Mouse (Mus musculus) MEL (cell line): ENCODE measurements around the gene 1700025G04Rik.

Source experiments
- CTCF ChIP-seq, 3 experiments: IDR thresholded peaks in 2 of 3; conservative IDR thresholded peaks in 1 of 3; 2 replicates each; pipeline ENCODE4 v1.5.1; 2011 to 2012; ENCODE audit warnings: low read length in 3 of 3, low read depth in 2 of 3, mild to moderate bottlenecking in 2 of 3, improper control_type of control experiment in 1 of 3, inconsistent platforms in 1 of 3, mixed read lengths in 1 of 3, moderate library complexity in 1 of 3; ENCODE audit not compliant: control insufficient read depth in 1 of 3, insufficient read depth in 1 of 3, poor library complexity in 1 of 3, severe bottlenecking in 1 of 3
- EP300 ChIP-seq, 2 experiments: IDR thresholded peaks; 2 replicates each; pipeline ENCODE4 v1.6.1; 2011; ENCODE audit warnings: improper control_type of control experiment in 2 of 2, low read length in 2 of 2, low read depth in 1 of 2, mild to moderate bottlenecking in 1 of 2
- ETS1 ChIP-seq: IDR thresholded peaks from 2 replicates; pipeline ENCODE4 v1.6.1; 2012; ENCODE audit warnings: low read depth, mild to moderate bottlenecking, inconsistent platforms, low read length, improper control_type of control experiment, moderate library complexity
- GABPA ChIP-seq: IDR thresholded peaks from 2 replicates; pipeline ENCODE4 v1.6.1; 2012; ENCODE audit warnings: low read depth, mild to moderate bottlenecking, inconsistent platforms, low read length, improper control_type of control experiment, moderate library complexity
- KAT2A ChIP-seq: conservative IDR thresholded peaks from 2 replicates; pipeline ENCODE4 v1.6.1; 2012; ENCODE audit warnings: low read depth, low read length, improper control_type of control experiment, inconsistent platforms
- MAX ChIP-seq: IDR thresholded peaks from 2 replicates; pipeline ENCODE4 v1.6.1; 2011; ENCODE audit warnings: low read length, improper control_type of control experiment
- MEF2A ChIP-seq: IDR thresholded peaks from 2 replicates; pipeline ENCODE4 v1.6.1; 2014; ENCODE audit warnings: low read depth, mild to moderate bottlenecking, inconsistent platforms, low read length, improper control_type of control experiment; ENCODE audit not compliant: poor library complexity, insufficient replicate concordance, severe bottlenecking; ENCODE audit errors: extremely low read depth
- POLR2A ChIP-seq, 2 experiments: IDR thresholded peaks; 2 replicates each; pipeline ENCODE4 v1.6.1; 2011 to 2012; ENCODE audit warnings: low read length in 2 of 2, mild to moderate bottlenecking in 2 of 2, control low read depth in 1 of 2, improper control_type of control experiment in 1 of 2, low read depth in 1 of 2, moderate library complexity in 1 of 2; ENCODE audit not compliant: control insufficient read depth in 1 of 2, insufficient read depth in 1 of 2, poor library complexity in 1 of 2
- SMC3 ChIP-seq: IDR thresholded peaks from 2 replicates; pipeline ENCODE4 v1.6.1; 2011; ENCODE audit warnings: low read depth, low read length, improper control_type of control experiment
- TAL1 ChIP-seq: IDR thresholded peaks from 2 replicates; pipeline ENCODE4 v1.6.1; 2012; ENCODE audit warnings: mild to moderate bottlenecking, inconsistent platforms, low read length, moderate library complexity, mixed read lengths
- TCF12 ChIP-seq: IDR thresholded peaks from 2 replicates; pipeline ENCODE4 v1.6.1; 2014; ENCODE audit warnings: low read depth, mild to moderate bottlenecking, inconsistent platforms, low read length, improper control_type of control experiment, moderate library complexity
- UBTF ChIP-seq: IDR thresholded peaks from 2 replicates; pipeline ENCODE4 v1.6.1; 2012; ENCODE audit warnings: low read depth, mild to moderate bottlenecking, inconsistent platforms, low read length, improper control_type of control experiment, moderate library complexity, borderline replicate concordance; ENCODE audit not compliant: insufficient read depth

DNA sequence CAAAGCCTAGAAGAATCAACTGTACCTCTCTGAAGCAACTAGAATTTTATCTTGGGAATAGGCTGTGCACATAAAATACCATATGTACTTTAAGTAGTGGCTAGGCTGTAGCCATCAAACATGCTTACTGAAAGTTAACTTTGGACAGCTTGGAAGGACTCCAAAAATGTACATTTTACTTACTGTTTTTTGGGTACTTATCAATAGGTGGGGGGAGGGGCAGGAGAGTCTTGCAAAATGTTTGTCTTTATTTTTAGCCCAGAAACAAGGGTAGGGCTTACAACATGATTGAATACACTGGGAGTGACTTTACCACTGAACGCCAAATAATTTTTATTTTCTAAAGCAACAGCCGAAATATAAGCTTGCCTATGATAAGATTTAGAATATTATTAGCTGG lies 118.3 kb downstream of the 1700025G04Rik start:
- no peak for TF ChIP-seq CTCF (IDR thresholded peaks at IDR 0.05 in 2 of 3, conservative IDR thresholded peaks at IDR 0.05 in 1 of 3; ENCODE audit: control insufficient read depth in 1 of 3, insufficient read depth in 1 of 3, low read depth in 2 of 3, low read length in 3 of 3, poor library complexity in 1 of 3, severe bottlenecking in 1 of 3)
- no peak for TF ChIP-seq ETS1
- TF ChIP-seq KAT2A, result no peak
- no peak for TF ChIP-seq TCF12
- no peak for TF ChIP-seq MEF2A
- no peak for TF ChIP-seq TAL1
- TF ChIP-seq UBTF, result no peak
- TF ChIP-seq POLR2A (IDR thresholded peaks at IDR 0.05; ENCODE audit: control insufficient read depth in 1 of 2, insufficient read depth in 1 of 2, low read depth in 1 of 2, low read length in 2 of 2, poor library complexity in 1 of 2), result no peak
- no peak for TF ChIP-seq GABPA
- TF ChIP-seq SMC3, result no peak
- no peak for TF ChIP-seq EP300 (IDR thresholded peaks at IDR 0.05; ENCODE audit: low read depth in 1 of 2, low read length in 2 of 2)
- TF ChIP-seq MAX, result no peak
